Mouse (Mus musculus): Measurements from ENCODE around the gene Shox2.
A peak's percentile ranks its signal among the peaks of the same experiment; 100 is the strongest.

Shox2 gene

DNA sequence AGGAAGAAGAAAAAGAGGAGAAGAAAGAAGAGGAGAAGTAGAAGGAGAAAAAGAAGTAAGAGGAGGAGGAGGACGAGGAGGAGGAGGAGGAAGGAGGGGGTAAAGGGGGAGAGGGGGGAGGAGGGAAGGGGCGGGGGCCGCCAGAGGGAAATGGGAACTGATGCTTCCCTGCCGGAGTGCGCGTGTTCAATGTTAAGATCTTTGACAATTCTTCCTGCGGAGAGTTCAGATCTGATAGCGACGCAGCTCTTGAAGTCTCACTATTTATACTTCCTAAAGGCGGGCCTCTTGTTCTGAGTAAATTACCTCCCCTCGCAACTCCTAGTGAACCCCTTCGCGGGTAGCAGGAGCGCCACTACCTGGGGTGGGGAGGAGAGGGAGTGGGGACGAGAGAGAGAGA, at the start of gene Shox2:
Shox2 (minus strand) TSS at position 66 of the 400 bp plus-strand sequence.
- peak in 1 of 2 experiments; percentile 27 for DNase-seq

- DNase-seq, result no peak
Observed at GRCm38 (mm10) chr3:66996820-66997219, 15.2 kb upstream of the Shox2 start.

DNA sequence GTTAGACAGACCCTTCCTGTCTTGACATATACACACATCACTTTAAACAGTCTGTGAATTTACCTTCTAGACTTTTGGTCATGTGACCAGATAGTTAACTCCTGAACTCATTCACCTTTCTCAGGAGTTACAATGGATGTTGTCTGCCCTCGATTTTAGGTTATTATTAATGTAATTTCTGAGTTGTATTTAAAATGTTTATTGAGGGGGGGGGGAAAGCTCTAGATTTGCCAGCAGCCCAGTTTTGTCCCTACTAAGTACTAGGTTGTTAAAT, 4.7 kb upstream of the Shox2 start:
- DNase-seq, result no peak

- DNase-seq, result peak; percentile 83 to 85
Observed at GRCm38 (mm10) chr3:66985539-66986286, 4.1 kb upstream of the Shox2 start.

DNA sequence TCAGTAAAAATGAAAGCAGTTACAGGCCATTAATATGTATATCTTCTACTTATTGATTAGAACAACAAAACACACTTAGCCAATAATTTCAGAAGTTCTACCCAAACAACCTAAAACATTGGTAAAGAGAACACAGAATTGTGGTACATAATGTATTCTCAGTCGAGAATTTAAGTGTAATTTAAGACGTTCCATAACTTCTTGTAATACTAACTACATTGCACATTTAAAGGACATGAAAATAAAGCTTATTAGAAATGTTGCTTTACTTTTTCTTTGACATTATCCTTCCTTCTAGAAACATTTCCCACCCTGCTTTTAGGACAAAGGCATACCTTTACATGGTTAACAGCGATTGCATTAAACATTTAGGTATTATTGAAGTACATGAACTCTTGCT, 1.9 kb upstream of the Shox2 start:
- DNase-seq, result no peak

GRCm38 (mm10) chr3:66982181-66982911, 775 bp upstream of the Shox2 start:
- DNase-seq, result peak in 1 of 2 experiments; percentile 43

GRCm38 (mm10) chr3:66981101-66981661, 390 bp downstream of the Shox2 start, which contains the start of gene Rsrc1:
Rsrc1 (plus strand) TSS chr3:66981390.
- peak; percentile 41 to 46 for DNase-seq

GRCm38 (mm10) chr3:66980111-66980975, 1.2 kb downstream of the Shox2 start:
- peak in 1 of 2 experiments; percentile 20 for DNase-seq

DNA sequence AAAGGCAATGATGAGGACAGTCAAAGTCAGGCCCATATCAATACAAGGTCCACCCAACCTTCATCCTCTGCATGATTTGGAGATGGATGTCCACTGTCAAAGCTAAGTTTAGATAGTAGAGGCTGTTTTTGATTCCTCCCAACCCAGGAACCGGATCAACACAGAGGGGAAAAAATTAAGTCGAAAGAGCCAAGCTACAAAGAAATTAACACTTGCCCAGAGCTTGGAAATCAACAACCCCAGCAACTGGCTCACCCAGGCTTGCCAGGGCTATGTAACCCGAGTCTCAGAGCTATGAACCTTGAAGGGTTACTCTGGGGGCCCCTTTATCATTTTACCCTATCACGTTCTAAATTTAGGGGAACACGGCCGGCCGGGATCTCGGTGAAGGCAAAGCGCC, 2.1 kb downstream of the Shox2 start:
- peak in 1 of 2 experiments; percentile 21 for DNase-seq

DNA sequence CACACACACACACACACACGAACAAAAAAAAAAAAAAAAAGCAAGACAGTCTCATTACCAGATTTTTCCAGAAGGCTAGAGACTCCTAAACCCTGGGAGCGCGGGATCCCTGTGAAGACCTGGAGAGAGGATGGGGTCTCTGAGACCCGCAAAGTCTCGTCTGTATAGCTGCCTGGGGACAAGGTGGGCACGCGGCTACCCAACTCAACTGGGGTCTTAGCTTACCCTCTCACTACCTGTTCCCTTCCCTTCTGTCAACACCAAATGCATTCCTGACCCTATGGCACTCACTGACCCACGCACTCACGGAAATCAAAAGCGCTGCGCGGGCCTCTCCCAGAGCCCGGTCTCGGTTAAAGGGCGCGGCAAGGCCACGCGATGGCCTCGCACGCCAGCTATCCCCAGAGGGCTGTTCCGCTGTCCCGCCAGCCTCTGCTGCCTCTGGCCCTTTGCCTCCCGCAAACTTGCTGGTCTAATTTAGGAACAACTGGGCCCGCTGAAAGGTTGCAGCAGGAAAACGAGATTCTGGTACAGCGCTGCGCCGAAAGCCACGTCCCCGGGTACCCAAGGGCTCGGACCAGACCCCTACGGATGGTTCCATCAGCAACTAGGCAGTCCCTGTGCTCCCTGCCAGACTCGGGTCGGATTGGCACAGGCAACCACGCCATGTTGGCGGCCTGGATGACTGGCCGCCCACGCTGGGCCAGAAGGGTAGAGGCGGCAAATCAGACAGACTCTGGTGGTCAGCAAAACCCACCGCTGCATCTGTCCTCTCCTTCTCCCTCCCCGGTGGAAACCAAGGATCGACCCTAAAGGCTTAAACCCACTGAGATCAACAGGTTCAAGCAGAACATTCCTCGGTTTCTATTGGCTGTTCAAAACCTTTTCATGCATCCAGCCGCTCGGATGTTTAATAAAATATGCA, 2.9 kb downstream of the Shox2 start:
- DNase-seq, result peak; percentile 55 to 57

- DNase-seq, result peak in 1 of 2 experiments; percentile 38
Observed at GRCm38 (mm10) chr3:66977811-66978456, 3.6 kb downstream of the Shox2 start.

GRCm38 (mm10) chr3:66976889-66977615, 4.5 kb downstream of the Shox2 start:
- DNase-seq, result peak in 1 of 2 experiments; percentile 38

GRCm38 (mm10) chr3:66974501-66974900, 7.1 kb downstream of the Shox2 start:
- peak in 1 of 2 experiments; percentile 25 for DNase-seq

DNA sequence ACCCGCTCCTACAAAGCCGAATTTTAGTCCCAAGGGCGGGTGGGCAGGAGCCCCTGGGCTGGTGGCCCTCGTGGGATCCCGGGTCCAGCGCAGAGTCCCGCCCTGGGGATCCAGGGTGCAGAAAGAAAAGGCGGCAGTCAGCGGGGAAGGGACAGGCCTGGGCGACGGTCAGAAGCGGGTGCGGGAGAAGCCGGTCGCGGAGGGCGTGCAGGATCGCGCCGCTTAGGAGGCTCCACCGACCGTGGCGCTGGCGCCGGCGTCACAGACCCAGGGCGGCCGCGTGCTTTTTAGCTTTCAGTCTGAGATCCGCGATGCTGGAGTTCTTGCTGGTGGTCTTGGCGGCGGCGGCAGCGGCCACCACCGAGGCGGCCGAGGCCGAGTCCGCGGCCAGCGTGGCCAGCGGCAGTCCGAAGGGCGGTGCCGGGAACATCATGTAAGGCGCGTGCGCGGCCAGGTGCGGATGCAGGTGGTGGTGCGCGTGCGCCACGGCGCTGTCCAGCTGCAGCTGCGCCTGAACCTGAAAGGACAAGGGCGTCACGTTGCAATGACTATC, 8.1 kb downstream of the Shox2 start:
- DNase-seq, result peak; percentile 58 to 65

DNA sequence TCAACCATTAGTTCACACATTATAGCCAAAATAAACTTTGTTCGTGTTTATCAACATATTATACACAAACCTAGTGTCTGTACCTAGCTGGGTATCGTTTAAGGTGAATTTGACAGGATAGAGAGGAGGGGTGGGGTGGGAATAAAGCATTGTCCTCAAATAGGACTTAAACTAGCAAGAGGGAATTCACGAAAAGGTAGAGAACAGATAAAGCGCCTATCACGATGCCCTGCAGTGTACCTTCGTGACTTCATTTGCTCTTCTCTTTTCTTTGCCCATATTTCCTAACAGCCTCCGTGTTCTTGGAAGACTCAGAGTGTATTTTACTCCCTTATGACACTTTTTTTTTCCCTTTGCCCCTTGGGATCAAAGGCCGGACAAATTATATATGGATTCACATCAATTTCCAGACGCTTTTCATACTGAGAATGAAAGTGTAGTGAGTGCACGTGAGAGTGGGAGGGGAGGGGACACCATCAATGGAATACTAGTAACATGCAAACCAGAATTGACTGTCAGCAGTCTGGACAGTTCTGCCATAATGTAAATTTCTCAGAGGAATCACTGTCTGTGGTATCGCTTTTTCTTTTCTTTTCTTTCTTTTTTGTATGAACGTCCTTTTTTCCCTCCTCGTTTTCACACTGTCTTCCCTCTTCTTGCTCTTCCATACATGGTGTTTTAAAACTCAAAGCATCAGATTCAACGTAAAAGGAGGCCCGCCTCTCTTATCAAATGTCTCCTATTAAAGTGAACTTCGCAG, 9.2 kb downstream of the Shox2 start:
- peak in 1 of 2 experiments; percentile 40 for DNase-seq

GRCm38 (mm10) chr3:66970661-66971331, 10.8 kb downstream of the Shox2 start:
- DNase-seq, result peak in 1 of 2 experiments; percentile 25

DNA sequence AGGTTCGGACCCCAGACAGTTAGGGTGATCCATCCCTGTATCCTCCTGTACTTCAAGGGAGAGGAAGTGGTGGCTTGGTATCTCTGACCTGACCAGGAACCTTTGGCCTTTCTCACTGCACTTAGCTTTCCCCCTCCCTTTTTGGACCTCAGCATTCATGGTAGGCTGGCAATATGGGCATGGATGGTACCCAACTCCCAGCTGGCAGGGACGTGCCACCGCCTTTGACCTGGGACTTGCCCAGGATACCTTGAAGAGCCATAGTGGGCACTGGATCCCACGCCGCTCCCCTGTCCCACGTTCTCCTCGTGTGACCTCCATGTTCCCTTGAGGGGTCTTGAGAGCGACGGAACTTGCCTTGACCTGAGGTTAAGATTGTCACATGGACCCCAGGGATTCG, 11.3 kb downstream of the Shox2 start:
- DNase-seq, result peak in 1 of 2 experiments; percentile 19

DNA sequence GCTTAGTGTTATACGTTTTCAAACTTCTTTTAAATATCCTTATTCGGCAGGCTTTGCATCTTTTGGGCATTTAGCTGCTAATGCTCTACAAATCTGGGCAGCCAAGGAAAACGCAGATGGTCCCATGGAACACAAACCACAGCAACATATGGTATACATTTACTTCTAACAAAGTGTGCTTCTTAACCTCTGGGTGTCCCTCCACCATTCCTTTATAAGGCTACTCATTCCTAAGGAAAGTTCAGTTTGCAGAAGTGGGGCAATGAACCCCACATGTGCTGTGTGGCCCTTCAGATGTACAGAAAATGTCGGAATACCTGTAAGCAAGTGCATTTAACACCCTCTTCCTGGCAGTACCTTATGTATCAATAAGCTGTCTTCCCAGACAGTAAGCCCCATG, 14.1 kb downstream of the Shox2 start:
- no peak for DNase-seq

DNA sequence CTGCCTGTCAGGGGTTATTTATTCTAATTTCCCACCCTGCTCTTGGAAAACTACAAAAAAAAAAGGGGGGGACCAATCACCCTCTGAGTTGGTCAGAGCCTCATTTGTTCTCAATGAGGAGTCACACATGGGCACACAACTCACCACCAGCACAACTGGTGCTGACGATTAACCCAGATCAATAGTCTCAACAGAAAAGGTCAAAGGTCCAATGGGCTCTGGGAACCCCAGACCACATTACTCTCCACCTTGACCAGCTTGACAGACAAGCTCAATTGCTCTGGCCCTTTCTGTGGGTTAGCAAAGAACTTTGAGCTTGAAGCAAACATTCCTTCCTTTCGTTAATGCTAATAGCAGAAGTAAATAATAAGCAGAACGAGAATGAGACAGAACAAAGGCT, 16.7 kb downstream of the Shox2 start:
- no peak for DNase-seq
